Mouse (Mus musculus): ENCODE measurements around the gene Hoxc8. TPM values are rescaled to one million over a fixed set of nuclear protein-coding genes. Genes with fewer than 3 reads are reported as not detected.

Hoxc8 gene
- polyA plus RNA-seq, 1 experiment, result 0.15 TPM

DNA sequence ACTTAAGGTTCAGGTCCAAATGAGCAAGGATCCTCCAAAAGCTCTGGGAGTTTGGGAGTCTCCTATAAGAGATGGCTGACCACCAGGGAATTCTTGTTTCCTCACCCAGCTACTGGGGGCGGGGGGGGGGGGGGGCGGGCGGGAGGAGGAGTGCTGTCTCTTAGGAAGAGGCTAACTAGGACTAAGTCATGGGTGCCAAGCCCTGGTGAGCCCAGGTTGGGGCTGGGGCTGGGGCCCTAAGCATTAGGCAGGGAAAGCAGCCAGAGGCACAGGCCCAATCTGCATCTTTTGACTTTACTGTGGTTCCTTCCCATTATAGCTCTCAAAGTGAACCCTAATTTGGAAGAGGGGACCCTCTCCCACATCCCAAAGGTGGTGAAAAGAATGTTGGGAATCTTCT is 41.8 kb downstream of the Hoxc8 start:
- H3K27ac ChIP-seq (ENCODE audit: control insufficient read depth, insufficient read depth, low read depth, low read length), result no peak overlapping the region
- no peaks in the 10 kb centered on the region for H3K36me3 ChIP-seq (ENCODE audit: control insufficient read depth, insufficient read depth, low read length)
- peaks cover 4% of the 10 kb centered on the region for H3K27me3 ChIP-seq (ENCODE audit: control insufficient read depth, insufficient read depth, low read length)
- TF ChIP-seq CTCF (IDR thresholded peaks at IDR 0.05; ENCODE audit: control insufficient read depth, insufficient read depth, insufficient replicate concordance, low read depth, low read length), result no peak
- H3K4me1 ChIP-seq (ENCODE audit: control insufficient read depth, insufficient read depth, low read length), result peaks cover 3% of the 10 kb centered on the region
- no peak overlapping the region for H3K4me3 ChIP-seq (ENCODE audit: control insufficient read depth, low read depth, low read length)

DNA sequence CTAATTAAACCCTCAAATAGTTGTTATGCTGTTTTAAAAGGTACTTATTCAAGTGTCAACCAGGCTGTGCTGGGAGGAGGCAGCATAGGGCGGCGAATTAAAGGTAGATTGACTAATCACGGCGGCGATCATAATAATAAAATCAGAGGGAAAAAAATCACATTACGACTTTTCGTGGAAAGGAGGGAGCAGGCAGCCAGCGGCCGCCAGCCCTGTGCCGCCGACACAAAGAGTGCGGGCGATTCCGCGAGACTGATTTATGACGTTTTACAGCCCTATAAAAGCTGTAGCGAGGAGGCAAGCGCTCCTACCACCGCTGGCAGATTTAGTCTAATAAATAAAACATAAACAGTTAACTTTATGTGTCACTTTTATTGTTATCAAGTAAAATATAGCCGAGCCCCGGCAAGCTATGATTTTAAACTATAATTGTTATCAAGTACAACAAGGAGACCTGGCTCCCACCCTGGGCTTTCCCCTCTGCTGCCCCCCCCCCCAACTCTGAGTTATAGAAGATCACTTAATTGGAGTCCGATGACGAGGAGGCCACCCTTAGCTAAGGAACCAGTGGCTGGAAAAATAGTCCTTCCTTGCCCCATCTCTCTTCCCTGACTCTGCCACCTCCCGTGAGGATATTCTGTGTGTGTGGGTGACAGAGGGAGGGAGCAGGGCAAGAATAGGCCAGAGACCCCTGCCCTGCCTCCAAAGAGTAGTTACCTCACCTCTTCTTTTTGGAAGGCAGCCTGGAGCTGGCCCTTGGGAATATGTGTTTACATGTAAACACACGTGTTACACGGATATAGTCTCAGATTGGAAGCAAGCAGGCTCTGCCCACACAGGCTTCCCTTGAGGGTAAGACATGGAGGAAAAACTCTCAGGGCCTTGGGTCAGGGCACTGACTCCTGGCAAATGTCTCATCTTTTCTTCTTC is 42.5 kb downstream of the Hoxc8 start:
- Histone ChIP-seq H3K4me3 (ENCODE audit: control insufficient read depth, low read depth, low read length) (no peak overlapping the region), H3K36me3 (ENCODE audit: control insufficient read depth, insufficient read depth, low read length) (no peaks in the 10 kb centered on the region), H3K27ac (ENCODE audit: control insufficient read depth, insufficient read depth, low read depth, low read length) (no peak overlapping the region), H3K4me1 (ENCODE audit: control insufficient read depth, insufficient read depth, low read length) (peaks cover 3% of the 10 kb centered on the region), H3K27me3 (ENCODE audit: control insufficient read depth, insufficient read depth, low read length) (peaks cover 4% of the 10 kb centered on the region)
- TF ChIP-seq CTCF (IDR thresholded peaks at IDR 0.05; ENCODE audit: control insufficient read depth, insufficient read depth, insufficient replicate concordance, low read depth, low read length) (no peak), POLR2A (IDR thresholded peaks at IDR 0.05; ENCODE audit: control insufficient read depth, low read depth, low read length) (no peak)

DNA sequence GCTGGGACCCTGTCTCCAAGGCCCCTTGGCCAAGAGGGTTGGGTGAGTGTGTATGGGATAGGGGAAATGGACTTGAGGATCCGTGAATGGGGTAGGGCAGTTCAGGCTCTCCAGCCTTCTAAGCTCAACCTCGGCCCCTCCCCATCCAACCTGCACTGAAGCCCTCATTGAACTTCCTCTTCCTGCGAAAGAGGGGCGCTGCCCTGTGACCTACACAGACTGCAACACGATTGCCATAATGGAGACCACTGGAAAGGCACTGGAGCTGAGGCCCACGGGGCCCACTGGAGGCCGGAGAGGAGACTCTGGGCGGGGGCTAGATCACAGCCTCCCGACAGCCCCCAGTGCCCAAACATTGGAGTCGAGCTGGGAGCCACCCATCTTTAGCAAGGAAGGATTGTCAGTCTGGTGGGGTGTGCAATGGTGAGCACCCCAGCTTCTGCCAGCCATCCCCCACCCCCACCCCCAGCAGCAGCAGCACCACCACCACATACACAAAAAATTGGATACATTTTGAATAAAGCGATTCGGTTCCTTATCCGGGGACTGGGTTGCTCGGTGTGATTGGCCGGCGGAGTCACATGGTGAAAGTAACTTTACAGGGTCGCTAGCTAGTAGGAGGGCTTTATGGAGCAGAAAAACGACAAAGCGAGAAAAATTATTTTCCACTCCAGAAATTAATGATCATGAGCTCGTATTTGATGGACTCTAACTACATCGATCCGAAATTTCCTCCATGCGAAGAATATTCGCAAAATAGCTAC is 43.8 kb downstream of the Hoxc8 start:
- Histone ChIP-seq H3K27me3 (ENCODE audit: control insufficient read depth, insufficient read depth, low read length) (peaks cover 4% of the 10 kb centered on the region), H3K4me3 (ENCODE audit: control insufficient read depth, low read depth, low read length) (no peak overlapping the region; the same call in 1 of the 2 replicates), H3K36me3 (ENCODE audit: control insufficient read depth, insufficient read depth, low read length) (no peaks in the 10 kb centered on the region), H3K27ac (ENCODE audit: control insufficient read depth, insufficient read depth, low read depth, low read length) (no peak overlapping the region), H3K4me1 (ENCODE audit: control insufficient read depth, insufficient read depth, low read length) (peaks cover 3% of the 10 kb centered on the region)
- no peak for TF ChIP-seq CTCF (IDR thresholded peaks at IDR 0.05; ENCODE audit: control insufficient read depth, insufficient read depth, insufficient replicate concordance, low read depth, low read length)
- no peak for TF ChIP-seq POLR2A (IDR thresholded peaks at IDR 0.05; ENCODE audit: control insufficient read depth, low read depth, low read length)

DNA sequence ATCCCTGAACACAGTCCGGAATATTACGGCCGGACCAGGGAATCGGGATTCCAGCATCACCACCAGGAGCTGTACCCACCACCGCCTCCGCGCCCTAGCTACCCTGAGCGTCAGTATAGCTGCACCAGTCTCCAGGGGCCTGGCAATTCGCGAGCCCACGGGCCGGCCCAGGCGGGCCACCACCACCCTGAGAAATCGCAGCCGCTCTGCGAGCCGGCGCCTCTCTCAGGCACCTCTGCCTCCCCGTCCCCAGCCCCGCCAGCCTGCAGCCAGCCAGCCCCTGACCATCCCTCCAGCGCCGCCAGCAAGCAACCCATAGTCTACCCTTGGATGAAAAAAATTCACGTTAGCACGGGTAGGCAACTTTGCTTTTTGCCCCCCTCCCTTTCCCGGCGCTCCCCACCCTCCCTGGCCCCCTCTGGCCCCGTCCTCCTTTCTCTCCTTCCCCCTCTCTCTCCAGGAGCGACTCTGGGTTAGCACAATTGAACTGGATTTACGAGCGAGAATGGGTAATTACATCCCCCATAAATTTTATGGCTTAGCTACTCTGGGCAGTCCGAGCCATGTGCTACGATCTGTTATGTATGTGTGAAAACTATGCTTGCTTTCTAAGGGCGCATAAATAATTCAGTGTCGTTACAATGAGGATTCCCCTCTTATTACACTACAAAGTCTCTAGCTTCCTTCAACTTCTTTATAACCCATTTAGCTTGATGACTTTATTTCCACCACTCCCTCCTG is 44.6 kb downstream of the Hoxc8 start:
- no peak for TF ChIP-seq POLR2A (IDR thresholded peaks at IDR 0.05; ENCODE audit: control insufficient read depth, low read depth, low read length)
- H3K4me1 ChIP-seq (ENCODE audit: control insufficient read depth, insufficient read depth, low read length), result peaks cover 3% of the 10 kb centered on the region
- no peaks in the 10 kb centered on the region for H3K36me3 ChIP-seq (ENCODE audit: control insufficient read depth, insufficient read depth, low read length)
- H3K27ac ChIP-seq (ENCODE audit: control insufficient read depth, insufficient read depth, low read depth, low read length), result no peak overlapping the region
- no peak overlapping the region; the same call in none of the 2 replicates for H3K4me3 ChIP-seq (ENCODE audit: control insufficient read depth, low read depth, low read length)
- peaks cover 4% of the 10 kb centered on the region for H3K27me3 ChIP-seq (ENCODE audit: control insufficient read depth, insufficient read depth, low read length)

DNA sequence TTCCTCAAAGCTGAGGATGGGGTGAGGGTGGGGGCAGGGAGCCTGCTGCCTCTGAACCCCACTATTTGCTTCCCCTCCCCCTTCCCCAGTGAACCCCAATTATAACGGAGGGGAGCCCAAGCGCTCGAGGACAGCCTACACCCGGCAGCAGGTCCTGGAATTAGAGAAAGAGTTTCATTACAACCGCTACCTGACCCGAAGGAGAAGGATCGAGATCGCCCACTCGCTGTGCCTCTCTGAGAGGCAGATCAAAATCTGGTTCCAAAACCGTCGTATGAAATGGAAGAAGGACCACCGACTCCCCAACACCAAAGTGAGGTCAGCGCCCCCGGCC is 45.1 kb downstream of the Hoxc8 start:
- H3K4me1 ChIP-seq (ENCODE audit: control insufficient read depth, insufficient read depth, low read length), result peaks cover 3% of the 10 kb centered on the region
- TF ChIP-seq CTCF (IDR thresholded peaks at IDR 0.05; ENCODE audit: control insufficient read depth, insufficient read depth, insufficient replicate concordance, low read depth, low read length) (no peak), POLR2A (IDR thresholded peaks at IDR 0.05; ENCODE audit: control insufficient read depth, low read depth, low read length) (no peak)
- H3K36me3 ChIP-seq (ENCODE audit: control insufficient read depth, insufficient read depth, low read length), result no peaks in the 10 kb centered on the region
- H3K4me3 ChIP-seq (ENCODE audit: control insufficient read depth, low read depth, low read length), result peak overlapping the region; percentile 4; the same call in 1 of the 2 replicates
- H3K27ac ChIP-seq (ENCODE audit: control insufficient read depth, insufficient read depth, low read depth, low read length), result no peak overlapping the region
- peaks cover 4% of the 10 kb centered on the region for H3K27me3 ChIP-seq (ENCODE audit: control insufficient read depth, insufficient read depth, low read length)

DNA sequence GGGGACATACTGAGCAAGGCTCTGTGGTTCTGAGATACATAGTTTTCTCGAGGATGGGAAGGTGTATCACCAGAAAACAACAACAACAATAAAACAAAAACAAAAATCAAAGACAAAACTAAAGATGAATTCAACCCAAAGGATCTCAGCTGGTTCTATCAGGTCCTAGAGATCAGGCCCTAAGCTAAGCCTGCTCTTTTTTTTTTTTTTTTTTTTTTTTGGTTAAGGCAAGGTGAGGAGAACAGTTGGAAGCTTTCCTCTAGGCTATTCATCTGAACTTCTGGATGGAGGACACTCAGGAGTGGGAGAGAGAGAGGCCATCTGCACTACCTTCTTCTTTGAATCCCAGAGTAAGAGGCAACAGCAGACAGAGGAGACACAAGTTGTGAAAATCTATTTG is 47.2 kb downstream of the Hoxc8 start:
- no peak overlapping the region for H3K27ac ChIP-seq (ENCODE audit: control insufficient read depth, insufficient read depth, low read depth, low read length)
- peaks cover 4% of the 10 kb centered on the region for H3K27me3 ChIP-seq (ENCODE audit: control insufficient read depth, insufficient read depth, low read length)
- TF ChIP-seq POLR2A (IDR thresholded peaks at IDR 0.05; ENCODE audit: control insufficient read depth, low read depth, low read length) (no peak), CTCF (IDR thresholded peaks at IDR 0.05; ENCODE audit: control insufficient read depth, insufficient read depth, insufficient replicate concordance, low read depth, low read length) (no peak)
- H3K4me3 ChIP-seq (ENCODE audit: control insufficient read depth, low read depth, low read length), result no peak overlapping the region
- H3K4me1 ChIP-seq (ENCODE audit: control insufficient read depth, insufficient read depth, low read length), result peaks cover 7% of the 10 kb centered on the region
- H3K36me3 ChIP-seq (ENCODE audit: control insufficient read depth, insufficient read depth, low read length), result no peaks in the 10 kb centered on the region

All from testis, adult 2 months (tissue).